Mouse (Mus musculus): ENCODE measurements around the gene Fbp1.
"Not testable (repeated sequence)": the region's sequence is repeated elsewhere in the genome, so short reads cannot be mapped to it uniquely, and the experiment has no call there.

Fbp1 gene

DNA sequence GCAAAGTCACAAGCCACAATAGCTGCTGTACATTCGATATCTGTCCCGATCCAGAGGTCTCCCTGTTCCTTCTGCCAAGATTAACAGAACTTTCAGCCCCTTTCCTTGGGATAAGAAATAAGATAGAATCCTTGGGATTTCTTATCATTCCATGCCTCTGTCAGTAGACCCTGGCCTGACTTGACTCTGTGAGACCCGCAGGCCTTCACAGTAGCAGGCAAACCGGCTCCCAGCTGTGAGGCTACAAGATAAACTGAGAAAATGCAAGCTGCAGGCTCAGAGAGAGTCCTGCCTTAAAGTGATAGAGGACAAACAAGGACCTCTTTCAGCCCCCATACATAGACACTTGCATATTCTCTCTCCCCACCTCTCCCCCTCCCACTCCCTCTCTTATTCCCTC, 54.7 kb downstream of the Fbp1 start:
- DNase-seq (ENCODE audit: low spot score) = no peak

DNA sequence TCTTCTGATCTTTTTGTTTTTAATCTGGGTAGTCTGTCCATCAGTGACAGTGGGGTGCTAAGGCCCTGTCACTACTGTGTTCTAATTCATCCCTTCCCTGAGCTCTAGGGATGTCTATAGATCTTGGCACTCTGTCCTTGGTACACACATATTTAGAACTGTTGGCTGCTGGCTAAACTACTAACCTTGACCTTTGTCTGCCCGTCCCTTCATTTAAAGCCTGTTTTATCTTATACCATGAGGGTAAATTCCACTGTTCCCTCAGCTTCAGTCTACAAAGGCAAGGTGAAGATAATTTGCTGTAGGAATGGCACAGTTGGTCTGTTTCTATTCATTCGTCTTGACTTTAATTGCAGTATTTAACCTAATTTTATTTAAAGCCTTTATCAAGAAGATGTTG, 55.8 kb downstream of the Fbp1 start:
- DNase-seq (ENCODE audit: low spot score) = no peak

DNA sequence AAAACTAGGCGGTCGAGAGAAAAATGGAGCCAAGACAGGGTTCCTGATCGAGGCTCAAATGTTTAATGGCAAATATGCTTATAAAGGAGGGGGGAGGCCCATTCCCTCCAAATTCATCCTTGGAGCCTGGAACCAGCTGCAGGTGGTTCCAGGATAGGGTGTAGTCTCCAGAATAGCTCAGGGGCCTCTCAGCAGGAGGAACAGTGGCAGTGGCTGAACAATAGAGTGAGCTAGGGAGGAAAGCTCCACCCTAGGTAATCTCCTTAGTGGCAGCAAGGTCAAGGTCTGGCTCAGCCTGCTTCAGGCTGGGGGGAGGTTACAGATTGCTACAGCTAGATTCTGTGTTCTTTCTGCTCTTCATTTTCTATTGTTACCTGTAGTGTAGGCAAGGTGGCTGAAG, 72.4 kb downstream of the Fbp1 start:
- DNase-seq (ENCODE audit: low spot score) = not testable (repeated sequence)

Data from ovary, postnatal 14 days (tissue).